12 mouse cellular contexts compared by ENCODE assay signal in the genomic region with DNA sequence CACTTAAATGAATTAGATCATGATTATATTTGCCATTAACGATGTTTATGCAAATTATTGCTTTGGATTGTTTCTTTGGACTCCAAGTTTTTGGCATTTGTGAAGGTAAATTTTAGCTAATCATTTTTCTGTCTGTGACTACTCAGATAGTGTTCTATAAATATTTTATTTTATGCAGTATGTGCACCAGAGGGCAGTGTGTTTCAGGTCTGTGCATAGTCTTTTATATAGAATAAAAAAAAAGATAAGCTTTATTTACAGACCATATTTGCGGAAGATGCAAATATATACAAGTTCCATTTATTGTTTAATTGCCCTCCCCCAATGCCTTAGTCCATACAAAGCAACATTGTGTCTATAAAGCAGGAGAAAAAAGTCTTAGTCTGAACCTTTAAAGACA. TPM values are rescaled to one million over a fixed set of nuclear protein-coding genes. Genes with fewer than 3 reads are reported as not detected.
"Had no signal": no experiment of that assay in that cellular context is flagged by ENCODE, and none has a peak within 500 bp of the region (broad histone marks: within the 10 kb centered on the region; RNA-seq: fewer than 3 reads in every experiment).

No protein-coding gene starts in this region.

- DNase-seq: kidney, adult 8-10 months; kidney, postnatal 4 days; liver; liver, embryonic 13.5 days; lung, adult 18-20 months; right cerebral cortex, adult 18-20 months; thymus, adult 18-20 months; thymus, postnatal 14 days had no signal

- H3K4me2 ChIP-seq: limb, embryonic 12.5 days; liver, embryonic 13.5 days; midbrain, embryonic 13.5 days had no signal

- H3K36me3 ChIP-seq: limb, embryonic 12.5 days; liver, embryonic 13.5 days; midbrain, embryonic 13.5 days had no signal

- H3K27me3 ChIP-seq: limb, embryonic 12.5 days; liver, embryonic 13.5 days; midbrain, embryonic 13.5 days had no signal

- H3K9ac ChIP-seq: limb, embryonic 12.5 days; liver, embryonic 13.5 days; midbrain, embryonic 13.5 days had no signal

- ATAC-seq: intestine, embryonic 16.5 days; midbrain, embryonic 13.5 days had no signal

- H3K9me3 ChIP-seq: limb, embryonic 12.5 days; liver, embryonic 13.5 days; midbrain, embryonic 13.5 days had no signal

- H3K27ac ChIP-seq: limb, embryonic 12.5 days; liver, embryonic 13.5 days; midbrain, embryonic 13.5 days had no signal

- H3K4me1 ChIP-seq: limb, embryonic 12.5 days; liver, embryonic 13.5 days; midbrain, embryonic 13.5 days had no signal

- H3K4me3 ChIP-seq: limb, embryonic 12.5 days; liver, embryonic 13.5 days; midbrain, embryonic 13.5 days had no signal

RNA-seq across cellular contexts. Expression of a gene that starts 20.8 kb away (rescaled TPM):
- total RNA-seq: megakaryocyte-erythroid progenitor cell, adult 5-6 weeks had no signal
